Mouse (Mus musculus): ENCODE data around the gene Mok.

DNA sequence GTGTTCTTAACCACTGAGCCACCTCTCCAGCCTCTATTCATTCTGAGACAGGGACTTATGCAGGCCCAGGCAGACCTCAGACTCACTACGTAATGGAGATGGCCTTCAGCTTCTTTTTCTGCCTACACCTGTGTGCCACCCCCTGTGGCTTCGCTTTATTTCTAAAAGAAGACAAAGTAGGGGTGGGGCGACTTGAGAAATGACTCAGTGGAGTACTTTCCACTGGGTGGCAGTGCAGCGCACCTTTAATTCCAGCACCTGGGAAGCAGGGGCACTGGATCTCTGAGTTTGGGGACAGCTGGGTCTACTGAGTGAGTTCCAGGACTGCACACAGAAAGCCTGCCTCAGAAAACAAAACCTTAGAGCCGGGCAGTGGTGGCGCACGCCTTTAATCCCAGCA is 41.6 kb upstream of the Mok start:
- TF ChIP-seq CTCF (IDR thresholded peaks at IDR 0.05; ENCODE audit: extremely low read depth, insufficient read depth, low read length) (peak; percentile 32; the same call in 1 of the 2 replicates), POLR2A (IDR thresholded peaks at IDR 0.05; ENCODE audit: extremely low read depth, insufficient read depth, low read length) (no peak)

Measured in cortical plate, adult 2 months (tissue).